ENCODE assay signal across 8 mouse cellular contexts in genomic region chr4:55480322-55480767, GRCm38 (mm10). TPM values are rescaled to one million over a fixed set of nuclear protein-coding genes. Genes with fewer than 3 reads are reported as not detected.
A peak's percentile ranks its signal among the peaks of the same experiment; 100 is the strongest.
DNase-seq lines count a peak whose midpoint lies in the region; ATAC-seq and TF ChIP-seq lines count a peak whose summit lies in the region.

No protein-coding gene starts in this region.

- dilution Hi-C loops in CH12.LX (cut with MboI; ENCODE audit: extremely low pct_ligation_motif_present, extremely low pct_unique_long_range_greater_than_20kb, low sequenced_read_pairs) = no loop called here

- WGBS in cerebellum, adult 2 months = 14% methylated on average over 25 of the region's 25 CpGs
- WGBS in forebrain, postnatal 0 days = 17% methylated on average over 25 of the region's 25 CpGs
- WGBS in liver, postnatal 0 days (ENCODE audit: insufficient replicate concordance) = 31% methylated on average over 25 of the region's 25 CpGs
- WGBS in neural tube, embryonic 15.5 days = 27% methylated on average over 25 of the region's 25 CpGs

- no peaks in the 10 kb centered on the region for H3K27me3 ChIP-seq in CH12.LX (replicated peaks)
- H3K27me3 ChIP-seq in cerebellum, adult 2 months (ENCODE audit: control insufficient read depth, insufficient read depth, low read length) = no peaks in the 10 kb centered on the region
- H3K27me3 ChIP-seq in forebrain, postnatal 0 days (ENCODE audit: insufficient read depth, low read length) = no peaks in the 10 kb centered on the region
- H3K27me3 ChIP-seq in liver, postnatal 0 days (ENCODE audit: insufficient read depth, low read length) = no peaks in the 10 kb centered on the region
- no peaks in the 10 kb centered on the region for H3K27me3 ChIP-seq in neural tube, embryonic 15.5 days (replicated peaks)

- H3K27ac ChIP-seq in CH12.LX (ENCODE audit: insufficient read depth, low read depth) = no peak overlapping the region
- H3K27ac ChIP-seq in cerebellum, adult 2 months (ENCODE audit: insufficient read depth, low read length) = no peak overlapping the region
- H3K27ac ChIP-seq in forebrain, postnatal 0 days (ENCODE audit: low read depth, low read length) = no peak overlapping the region
- H3K27ac ChIP-seq in liver, postnatal 0 days (ENCODE audit: low read depth) = no peak overlapping the region
- no peak overlapping the region for H3K27ac ChIP-seq in neural tube, embryonic 15.5 days (replicated peaks)

- no peak for TF ChIP-seq POLR2A in CH12.LX (IDR thresholded peaks at IDR 0.05; ENCODE audit: low read depth, low read length)
- no peak for TF ChIP-seq POLR2A in cerebellum, adult 2 months (IDR thresholded peaks at IDR 0.05; ENCODE audit: borderline replicate concordance, insufficient read depth, low read length)

- peak; percentile 68 to 71 for TF ChIP-seq CTCF in CH12.LX (conservative IDR thresholded peaks at IDR 0.05 in 1 of 2, IDR thresholded peaks at IDR 0.05 in 1 of 2; ENCODE audit: low read depth in 2 of 2, low read length in 2 of 2)
- peak; percentile 79 for TF ChIP-seq CTCF in cerebellum, adult 2 months (IDR thresholded peaks at IDR 0.05; ENCODE audit: borderline replicate concordance, insufficient read depth, low read depth, low read length)
- peak; percentile 94 for TF ChIP-seq CTCF in forebrain, postnatal 0 days (IDR thresholded peaks at IDR 0.05; ENCODE audit: low read depth)
- peak; percentile 93 for TF ChIP-seq CTCF in liver, postnatal 0 days (IDR thresholded peaks at IDR 0.05; ENCODE audit: low read depth)

- peak; percentile 44 for DNase-seq in CH12.LX (ENCODE audit: extremely low read depth)
- DNase-seq in cerebellum, adult 2 months = peak; percentile 50 to 64
- DNase-seq in forebrain, postnatal 0 days = peak; percentile 79
- DNase-seq in layer of hippocampus, adult 18-20 months (ENCODE audit: low spot score in 2 of 2) = peak; percentile 27 to 69
- peak; percentile 82 for DNase-seq in liver, postnatal 0 days
- peak; percentile 94 for DNase-seq in testis, postnatal 10 days (ENCODE audit: low spot score)

- H3K4me3 ChIP-seq in CH12.LX (replicated peaks in 1 of 3; ENCODE audit: low read depth in 2 of 3, low read length in 2 of 3, poor library complexity in 1 of 3) = no peak overlapping the region
- peak overlapping the region; percentile 24 for H3K4me3 ChIP-seq in cerebellum, adult 2 months (replicated peaks; ENCODE audit: insufficient read depth, low read depth, low read length)
- peak overlapping the region; percentile 18; the same call in 1 of the 2 replicates for H3K4me3 ChIP-seq in forebrain, postnatal 0 days (ENCODE audit: low read depth, low read length)
- no peak overlapping the region for H3K4me3 ChIP-seq in liver, postnatal 0 days (ENCODE audit: low read depth, low read length)
- no peak overlapping the region for H3K4me3 ChIP-seq in neural tube, embryonic 15.5 days (replicated peaks)

- H3K4me2 ChIP-seq in CH12.LX (ENCODE audit: insufficient read depth, low read depth, poor library complexity, severe bottlenecking) = no peak overlapping the region
- H3K4me2 ChIP-seq in forebrain, postnatal 0 days (ENCODE audit: low read depth) = peak overlapping the region; percentile 48
- peak overlapping the region; percentile 49 for H3K4me2 ChIP-seq in liver, postnatal 0 days (ENCODE audit: low read depth, low read length)
- peak overlapping the region; percentile 49 for H3K4me2 ChIP-seq in neural tube, embryonic 15.5 days

- no peak for TF ChIP-seq EP300 in CH12.LX (IDR thresholded peaks at IDR 0.05; ENCODE audit: low read length)
- TF ChIP-seq EP300 in liver, postnatal 0 days (IDR thresholded peaks at IDR 0.05; ENCODE audit: low read depth) = no peak

- H3K9me3 ChIP-seq in CH12.LX (replicated peaks; ENCODE audit: low read length) = no peaks in the 10 kb centered on the region
- no peaks in the 10 kb centered on the region for H3K9me3 ChIP-seq in forebrain, postnatal 0 days (ENCODE audit: low read length)
- no peaks in the 10 kb centered on the region for H3K9me3 ChIP-seq in liver, postnatal 0 days (ENCODE audit: low read length)
- H3K9me3 ChIP-seq in neural tube, embryonic 15.5 days (replicated peaks) = no peaks in the 10 kb centered on the region

- H3K9ac ChIP-seq in CH12.LX (ENCODE audit: insufficient read depth, low read depth) = no peak overlapping the region
- H3K9ac ChIP-seq in forebrain, postnatal 0 days = peak overlapping the region; percentile 39; the same call in 1 of the 2 replicates
- no peak overlapping the region for H3K9ac ChIP-seq in liver, postnatal 0 days (replicated peaks)
- peak overlapping the region; percentile 8; the same call in 1 of the 2 replicates for H3K9ac ChIP-seq in neural tube, embryonic 15.5 days (replicated peaks)

- H3K4me1 ChIP-seq in CH12.LX (ENCODE audit: control insufficient read depth in 1 of 2, insufficient read depth in 2 of 2) = no peaks in the 10 kb centered on the region
- H3K4me1 ChIP-seq in cerebellum, adult 2 months (ENCODE audit: control insufficient read depth, insufficient read depth, low read length) = no peaks in the 10 kb centered on the region
- no peaks in the 10 kb centered on the region for H3K4me1 ChIP-seq in forebrain, postnatal 0 days (ENCODE audit: insufficient read depth)
- H3K4me1 ChIP-seq in liver, postnatal 0 days (ENCODE audit: insufficient read depth) = 0 out of 2 replicates have a peak, but pooled peaks cover 3% of the 10 kb centered on the region
- peaks cover 17% of the 10 kb centered on the region; the same call in 1 of the 2 replicates for H3K4me1 ChIP-seq in neural tube, embryonic 15.5 days

- no peaks in the 10 kb centered on the region for H3K79me2 ChIP-seq in CH12.LX (replicated peaks; ENCODE audit: control insufficient read depth, extremely low read depth, insufficient read depth, poor library complexity, severe bottlenecking)

- in situ Hi-C loops in CH12.LX (cut with MboI; ENCODE audit: low pct_ligation_motif_present, low pct_unique_long_range_greater_than_20kb, low sequenced_read_pairs) = no loop called here

- ATAC-seq in forebrain, postnatal 0 days = peak; percentile 72
- peak; percentile 65 to 78 for ATAC-seq in hematopoietic stem cell, adult 5-6 weeks (replicated peaks in 1 of 2; ENCODE audit: insufficient read depth in 1 of 2, low FRiP score in 2 of 2, low TSS enrichment in 1 of 2, low read depth in 1 of 2, poor library complexity in 2 of 2, severe bottlenecking in 2 of 2)
- peak; percentile 47; the same call in 1 of the 2 replicates for ATAC-seq in liver, postnatal 0 days
- peak; percentile 35 for ATAC-seq in neural tube, embryonic 15.5 days (ENCODE audit: low FRiP score)

- TF ChIP-seq RAD21 in CH12.LX (IDR thresholded peaks at IDR 0.05; ENCODE audit: low read depth, low read length) = peak; percentile 43

- H3K36me3 ChIP-seq in CH12.LX (replicated peaks in 1 of 2; ENCODE audit: control insufficient read depth in 1 of 2, insufficient read depth in 1 of 2, low read length in 1 of 2) = no peaks in the 10 kb centered on the region
- H3K36me3 ChIP-seq in forebrain, postnatal 0 days (ENCODE audit: insufficient read depth) = no peaks in the 10 kb centered on the region
- no peaks in the 10 kb centered on the region for H3K36me3 ChIP-seq in liver, postnatal 0 days (replicated peaks; ENCODE audit: insufficient read depth, low read length)
- H3K36me3 ChIP-seq in neural tube, embryonic 15.5 days = no peaks in the 10 kb centered on the region

TF ChIP-seq in CH12.LX, 34 proteins besides CTCF, POLR2A, EP300 and RAD21:
- TF ChIP-seq MAZ (IDR thresholded peaks at IDR 0.05; ENCODE audit: low read depth, low read length) = no peak
- peak; percentile 33 for TF ChIP-seq SMC3 (IDR thresholded peaks at IDR 0.05; ENCODE audit: low read depth, low read length)
- no peak for TF ChIP-seq MAFK (IDR thresholded peaks at IDR 0.05; ENCODE audit: insufficient replicate concordance, low read length)
- TF ChIP-seq MYC (IDR thresholded peaks at IDR 0.05; ENCODE audit: low read depth, low read length) = no peak
- no peak for TF ChIP-seq USF1 (IDR thresholded peaks at IDR 0.05; ENCODE audit: low read depth, low read length)
TF ChIP-seq in CH12.LX: peak in this region for 1.

RNA-seq across cellular contexts. Expression of gene Klf4, which starts 51.9 kb away (rescaled TPM):
- total RNA-seq in CH12.LX (2012; rRNA removed) (0.38 and 0.51 TPM in 2 replicates), CH12.LX (2014; rRNA removed) (0.81 and 1.3 TPM in 2 replicates)
- polyA plus RNA-seq in CH12.LX (2012; ENCODE audit: insufficient read length, low read depth) = 2.2 and 2.9 TPM in 2 replicates
- 3.2 and 3.5 TPM in 2 replicates for polyA plus RNA-seq in cerebellum, adult 2 months (2012; rRNA removed)
- 2.8 and 10.3 TPM in 2 replicates for total RNA-seq in forebrain, postnatal 0 days (2014; rRNA removed)
- 3.3 and 3.4 TPM in 2 replicates for polyA plus RNA-seq in forebrain, postnatal 0 days (2015; fragmentation: Nextera tagmentation; extraction: Ambion mirVana)
- 12.3 and 17.2 TPM in 2 replicates for total RNA-seq in hematopoietic stem cell, adult 5-6 weeks (2017)
- total RNA-seq in layer of hippocampus, adult 18-20 months (2021) = 1 to 10 TPM; 9.2 to 9.9 TPM
- 1.1 and 1.4 TPM in 2 replicates for polyA plus RNA-seq in liver, postnatal 0 days (2015; fragmentation: Nextera tagmentation; extraction: Ambion mirVana)
- polyA plus RNA-seq in neural tube, embryonic 15.5 days (2015; fragmentation: Nextera tagmentation; extraction: Ambion mirVana) = 3.7 and 4.9 TPM in 2 replicates

Comparison
In these comparisons a context has a peak if more than half of its experiments do, and no peak if none do; other contexts are left out.
1. DNase-seq: peak in every context shown above with its lines; median percentile 94 in testis, postnatal 10 days; 82 in liver, postnatal 0 days; 79 in forebrain, postnatal 0 days; 57 in cerebellum, adult 2 months; 48 in layer of hippocampus, adult 18-20 months; 44 in CH12.LX.
2. H3K4me3 ChIP-seq: peak in cerebellum, adult 2 months (single experiment) and forebrain, postnatal 0 days (single experiment); none in CH12.LX (0 of 3), liver, postnatal 0 days (single experiment) and neural tube, embryonic 15.5 days (single experiment).
3. H3K9ac ChIP-seq: peak in forebrain, postnatal 0 days (single experiment) and neural tube, embryonic 15.5 days (single experiment); none in CH12.LX (single experiment) and liver, postnatal 0 days (single experiment).
4. Peak in every context shown above with its lines, with median percentiles within 50 percentile points of each other: CTCF ChIP-seq and ATAC-seq.